Mouse (Mus musculus) lung, postnatal 10 days (tissue): ENCODE measurements around the gene St8sia2.
"Not testable (repeated sequence)": the region's sequence is repeated elsewhere in the genome, so short reads cannot be mapped to it uniquely, and the experiment has no call there.

Experiments
- DNase-seq: peaks from one replicate; pipeline ENCODE4 v3.0.0; 2021

Gene St8sia2

GRCm38 (mm10) chr7:73972157-73972556, 41.3 kb downstream of the St8sia2 start:
- DNase-seq, result not testable (repeated sequence)

- no peak for DNase-seq
Measured at GRCm38 (mm10) chr7:73965164-73965563, 48.3 kb downstream of the St8sia2 start.

GRCm38 (mm10) chr7:73962431-73962830, 51.1 kb downstream of the St8sia2 start:
- DNase-seq, result no peak

- peak; percentile 16 for DNase-seq
Measured at GRCm38 (mm10) chr7:73954441-73954840, 59.0 kb downstream of the St8sia2 start.

- no peak for DNase-seq
Measured at GRCm38 (mm10) chr7:73953131-73953530, 60.4 kb downstream of the St8sia2 start.

GRCm38 (mm10) chr7:73941640-73942039, 71.8 kb downstream of the St8sia2 start:
- DNase-seq, result peak; percentile 61

GRCm38 (mm10) chr7:73939236-73939635, 74.3 kb downstream of the St8sia2 start:
- no peak for DNase-seq

GRCm38 (mm10) chr7:73938046-73938810, 75.3 kb downstream of the St8sia2 start:
- DNase-seq, result no peak

GRCm38 (mm10) chr7:73936119-73936518, 77.4 kb downstream of the St8sia2 start:
- no peak for DNase-seq

GRCm38 (mm10) chr7:73935703-73936102, 77.8 kb downstream of the St8sia2 start:
- DNase-seq, result no peak

- peak; percentile 24 for DNase-seq
Measured at GRCm38 (mm10) chr7:73933036-73933435, 80.5 kb downstream of the St8sia2 start.

- DNase-seq, result no peak
Measured at GRCm38 (mm10) chr7:73920921-73921485, 92.5 kb downstream of the St8sia2 start.

GRCm38 (mm10) chr7:73917633-73918311, 95.7 kb downstream of the St8sia2 start:
- DNase-seq, result no peak

GRCm38 (mm10) chr7:73911899-73912298, 101.6 kb downstream of the St8sia2 start:
- no peak for DNase-seq

- DNase-seq, result no peak
Measured at GRCm38 (mm10) chr7:73910843-73911242, 102.6 kb downstream of the St8sia2 start.

- DNase-seq, result no peak
Measured at GRCm38 (mm10) chr7:73909432-73910205, 103.9 kb downstream of the St8sia2 start.

- DNase-seq, result no peak
Measured at GRCm38 (mm10) chr7:73894506-73894905, 119.0 kb downstream of the St8sia2 start.

- DNase-seq, result no peak
Measured at GRCm38 (mm10) chr7:73891830-73892229, 121.7 kb downstream of the St8sia2 start.

- DNase-seq, result no peak
Measured at GRCm38 (mm10) chr7:73890891-73891610, 122.4 kb downstream of the St8sia2 start.

- no peak for DNase-seq
Measured at GRCm38 (mm10) chr7:73890466-73890865, 123.0 kb downstream of the St8sia2 start.
